Mouse (Mus musculus): ENCODE measurements at regions not wholly inside any gene's neighbourhood (a gene's known extent, or its start where the extent isn't known, plus 50 kb on each side); places are given as distances from the start of the nearest gene placed in this dataset.

- no peak for TF ChIP-seq POLR2A (IDR thresholded peaks at IDR 0.05; ENCODE audit: low read depth, low read length)
- no peak for TF ChIP-seq CTCF (IDR thresholded peaks at IDR 0.05; ENCODE audit: extremely low read depth, insufficient read length, insufficient replicate concordance, low read depth, low read length)
Observed at GRCm38 (mm10) chr2:137553871-137554270, 437.4 kb upstream of the Jag1 start.
